Mouse (Mus musculus) cerebellum, postnatal 4 days (tissue): ENCODE results near the gene Ms4a8a.
"Not testable (repeated sequence)": the region's sequence is repeated elsewhere in the genome, so short reads cannot be mapped to it uniquely, and the experiment has no call there.

Experiments used
- DNase-seq, 2 experiments: peaks; one replicate each; pipeline ENCODE4 v3.0.0; 2022; ENCODE audit warnings: low spot score in 2 of 2, mixed read lengths in 1 of 2

Ms4a8a gene

DNA sequence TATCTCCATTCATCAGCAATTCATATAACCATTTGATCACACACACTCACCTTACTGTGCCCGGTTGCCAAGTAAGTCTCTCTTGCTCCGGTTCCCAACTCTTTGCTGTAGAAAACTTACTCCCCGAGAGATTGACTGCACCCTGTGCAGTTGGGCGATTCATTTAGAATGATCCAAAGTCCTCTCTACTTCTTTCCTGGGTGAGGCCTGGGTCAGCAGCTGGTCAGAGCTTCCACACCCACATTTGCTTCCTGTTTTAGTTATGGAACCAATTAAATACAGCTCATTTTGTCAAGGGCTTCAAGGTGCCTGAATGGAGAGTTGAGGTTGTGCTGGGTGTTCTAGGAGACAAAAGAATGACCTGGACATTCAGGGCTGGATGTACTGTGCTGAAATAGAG lies at the start of gene Ms4a8a:
Gene Ms4a8a (minus strand): TSS at position 169 of the 400 bp plus-strand sequence.
- DNase-seq = no peak

DNA sequence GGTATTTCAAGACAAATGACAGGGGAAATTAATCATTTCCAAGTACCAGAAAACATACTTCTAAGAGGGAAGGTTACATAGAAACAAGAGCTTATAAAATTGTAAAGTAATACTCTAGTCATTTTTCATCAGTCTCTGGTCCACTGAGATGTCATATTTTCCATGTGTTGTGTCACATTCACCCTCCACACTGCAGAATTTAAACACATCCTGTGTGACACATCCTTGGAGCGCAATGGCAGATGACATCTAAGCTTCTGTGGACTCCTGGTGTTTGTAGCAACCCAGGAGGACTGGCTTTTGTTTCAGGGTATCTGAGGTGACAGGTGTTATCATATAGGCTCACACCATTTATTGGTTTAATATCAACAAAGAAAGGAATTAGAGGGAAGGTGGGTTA lies 48.8 kb upstream of the Ms4a8a start:
- DNase-seq = no peak

DNA sequence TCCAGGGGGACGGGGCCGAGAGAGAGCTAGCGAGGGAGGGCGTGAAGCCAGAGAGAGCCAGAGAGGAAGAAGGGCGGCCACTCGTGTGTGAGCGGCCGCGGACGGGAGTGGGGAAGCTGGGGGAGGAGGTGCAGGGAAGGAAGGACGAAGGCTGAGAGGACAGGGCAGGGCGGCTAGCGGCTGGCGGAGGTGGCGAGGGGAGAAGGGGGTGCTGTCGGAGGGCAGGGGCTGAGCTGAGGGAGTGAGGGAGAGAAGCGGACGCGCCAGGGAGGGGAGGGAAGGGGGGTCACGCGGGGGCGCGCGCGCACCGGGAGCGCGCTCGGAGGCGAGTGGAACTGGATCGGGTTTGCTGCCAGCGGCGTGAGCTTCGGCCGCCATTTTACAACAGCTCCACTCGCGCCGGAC lies 40.1 kb upstream of the Ms4a8a start:
- peak in 1 of 2 experiments; percentile 1 for DNase-seq

- no peak for DNase-seq
These were observed 38.4 kb upstream of the Ms4a8a start for GRCm38 (mm10) chr19:11119338-11119737.

DNA sequence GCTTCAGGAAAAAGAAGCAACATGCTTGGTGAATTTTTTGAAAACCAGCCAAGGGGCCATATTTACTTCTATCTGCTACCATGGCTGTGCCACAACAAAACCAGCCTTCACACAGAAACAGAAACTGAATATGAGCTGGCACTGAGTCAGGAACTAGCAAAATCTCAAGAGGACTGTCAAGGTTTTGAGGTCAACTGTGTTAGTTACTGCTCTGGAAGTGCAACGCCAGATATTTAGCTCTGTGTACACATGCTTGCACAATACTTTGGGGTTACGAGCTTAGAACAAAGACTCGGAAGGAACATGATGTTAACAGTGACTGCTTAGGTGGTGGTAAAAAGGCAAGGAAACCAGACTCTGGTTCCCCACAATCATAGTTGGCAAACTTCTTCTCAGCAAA lies 26.8 kb upstream of the Ms4a8a start:
- DNase-seq = no peak

DNA sequence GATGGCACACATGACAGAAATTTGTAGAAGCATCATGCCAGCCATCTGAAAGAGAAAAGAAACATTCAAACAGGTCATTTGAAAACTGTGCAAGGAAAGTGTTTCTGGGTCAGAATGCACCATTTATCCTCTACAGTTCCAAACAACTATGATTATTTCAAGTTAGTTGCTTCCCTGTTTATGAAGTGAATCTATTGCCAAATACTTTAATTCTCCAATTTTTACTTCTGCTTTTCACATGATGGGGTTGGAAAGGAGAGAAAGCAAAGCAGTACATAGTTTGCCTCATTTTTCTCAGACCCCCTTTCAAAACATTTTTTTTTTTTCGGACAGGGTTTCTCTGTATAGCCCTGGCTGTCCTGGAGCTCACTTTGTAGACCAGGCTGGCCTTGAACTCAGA lies 21.0 kb upstream of the Ms4a8a start:
- DNase-seq = no peak

DNA sequence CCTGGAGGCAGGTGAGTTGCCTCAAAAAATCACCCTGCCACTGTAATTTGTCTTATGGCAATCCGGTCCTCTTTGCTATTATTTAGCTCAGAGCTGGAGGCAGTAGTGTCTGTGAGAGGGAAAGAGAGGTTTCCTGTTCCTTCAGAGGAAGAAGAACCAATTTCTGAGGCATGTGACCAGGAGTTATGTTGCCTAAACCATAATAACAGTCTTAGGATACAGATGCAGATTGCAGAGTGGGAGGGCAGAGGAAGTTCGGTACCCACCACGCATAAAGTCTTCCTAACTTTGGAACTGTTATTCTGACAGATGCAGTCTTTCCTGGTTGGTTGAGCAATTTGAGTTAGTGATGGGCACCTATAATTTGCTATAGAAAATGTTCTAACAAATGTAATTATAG lies 17.5 kb upstream of the Ms4a8a start:
- no peak for DNase-seq

GRCm38 (mm10) chr19:11092131-11092530 lies 11.2 kb upstream of the Ms4a8a start:
- DNase-seq = not testable (repeated sequence)

- no peak for DNase-seq
These were observed 10.5 kb downstream of the Ms4a8a start for GRCm38 (mm10) chr19:11070364-11070763.

- DNase-seq = no peak
These were observed 15.6 kb downstream of the Ms4a8a start for GRCm38 (mm10) chr19:11065202-11065875.

DNA sequence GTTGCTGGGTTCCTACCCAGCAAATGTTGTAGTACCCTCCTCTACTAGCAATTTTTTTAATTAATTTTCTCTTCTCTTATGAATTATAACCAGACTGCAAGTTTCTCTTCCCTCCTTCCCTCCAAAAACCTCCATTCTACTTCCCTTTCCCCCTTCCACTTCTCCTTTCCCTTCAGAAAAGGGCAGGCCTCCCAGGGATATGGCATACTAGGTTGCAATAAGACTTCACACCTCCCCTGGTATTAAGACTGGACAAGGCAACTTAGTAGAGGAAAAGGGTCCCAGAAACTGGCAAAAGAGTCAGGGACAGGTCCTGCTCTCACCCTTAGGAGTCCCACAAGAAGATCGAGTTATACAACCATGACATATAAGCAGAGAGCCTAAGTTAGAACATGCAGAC lies 20.0 kb downstream of the Ms4a8a start:
- DNase-seq = no peak

DNA sequence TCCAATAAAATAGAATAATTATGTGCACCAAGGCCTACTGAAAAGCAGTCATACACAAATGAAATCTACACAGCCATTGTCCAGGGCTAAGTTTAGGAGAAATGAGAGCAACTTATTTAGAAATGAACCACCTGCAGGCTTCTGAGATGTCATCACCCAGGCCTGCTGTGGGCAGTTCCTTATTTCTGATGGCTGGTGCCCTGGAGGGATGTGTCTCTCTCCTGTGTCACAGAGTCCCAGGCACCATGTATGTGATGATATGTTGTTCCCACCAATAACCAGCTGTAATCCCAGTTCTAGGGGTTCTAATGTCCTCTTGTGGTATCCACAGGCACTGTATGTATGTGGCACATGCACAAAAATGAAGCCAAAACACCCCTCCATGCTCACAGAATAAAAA lies 20.9 kb downstream of the Ms4a8a start:
- DNase-seq = no peak

DNA sequence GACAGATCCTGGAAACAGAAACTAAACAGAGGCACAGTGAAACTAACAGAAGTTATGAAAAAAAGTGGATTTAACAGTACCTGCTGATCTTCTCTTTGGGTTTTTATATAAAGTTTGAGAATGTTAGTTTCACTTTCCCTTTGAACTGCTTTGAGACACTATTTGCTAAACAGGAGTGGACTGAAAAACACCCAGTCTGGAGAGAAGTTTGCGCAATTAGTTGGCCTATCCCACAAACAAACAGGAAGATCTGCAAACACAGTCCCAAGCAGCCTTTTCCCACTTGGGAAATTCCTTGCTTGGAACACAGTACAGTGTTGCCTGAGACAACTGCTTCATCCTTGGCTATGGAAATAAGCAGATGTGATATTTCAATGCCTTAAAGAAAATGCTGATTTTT lies 25.2 kb downstream of the Ms4a8a start:
- not testable (repeated sequence) for DNase-seq

GRCm38 (mm10) chr19:11053277-11053676 lies 27.6 kb downstream of the Ms4a8a start:
- DNase-seq = no peak

DNA sequence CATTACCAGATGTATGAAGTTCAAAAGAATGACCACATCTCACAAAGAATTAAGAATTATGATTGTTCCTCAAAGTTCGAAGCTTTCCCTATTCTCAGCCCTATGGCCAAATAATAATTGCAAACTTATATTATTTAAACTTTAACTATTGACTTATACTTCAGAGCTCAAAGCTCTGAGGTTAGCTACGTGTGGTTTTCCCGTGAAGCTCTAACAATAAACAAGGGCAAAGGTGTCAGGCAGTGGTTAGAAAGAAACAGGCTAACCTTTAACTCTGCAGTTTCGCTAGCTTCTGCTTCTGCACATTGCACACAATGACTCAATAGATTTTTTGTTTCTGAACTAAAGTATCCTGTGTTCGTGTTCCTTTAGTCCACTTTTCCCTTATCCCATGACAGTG lies 28.0 kb downstream of the Ms4a8a start:
- no peak for DNase-seq

- DNase-seq = no peak
These were observed 30.6 kb downstream of the Ms4a8a start for GRCm38 (mm10) chr19:11050286-11050685.

- no peak for DNase-seq
These were observed 31.5 kb downstream of the Ms4a8a start for GRCm38 (mm10) chr19:11049426-11049825.

GRCm38 (mm10) chr19:11048503-11048902 lies 32.4 kb downstream of the Ms4a8a start:
- no peak for DNase-seq

DNA sequence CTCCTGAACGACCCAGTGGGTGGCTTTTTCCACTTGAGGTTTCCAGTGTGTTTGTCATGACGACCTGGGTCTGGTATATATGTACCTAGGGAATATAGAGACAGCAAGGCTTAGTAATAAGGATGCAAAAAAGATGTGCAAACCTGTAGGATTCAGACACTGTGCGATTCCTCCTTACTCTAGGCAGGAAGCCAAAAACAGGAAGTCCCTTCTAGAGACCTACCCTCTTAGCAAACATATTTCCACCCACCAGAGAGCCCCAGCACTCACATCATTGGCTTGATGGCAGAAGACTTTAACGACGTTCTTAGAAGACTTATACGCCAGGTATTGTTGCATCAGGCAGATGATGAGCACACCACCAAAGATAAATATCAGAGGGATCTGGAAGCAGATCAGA lies 32.9 kb downstream of the Ms4a8a start:
- DNase-seq = no peak

DNA sequence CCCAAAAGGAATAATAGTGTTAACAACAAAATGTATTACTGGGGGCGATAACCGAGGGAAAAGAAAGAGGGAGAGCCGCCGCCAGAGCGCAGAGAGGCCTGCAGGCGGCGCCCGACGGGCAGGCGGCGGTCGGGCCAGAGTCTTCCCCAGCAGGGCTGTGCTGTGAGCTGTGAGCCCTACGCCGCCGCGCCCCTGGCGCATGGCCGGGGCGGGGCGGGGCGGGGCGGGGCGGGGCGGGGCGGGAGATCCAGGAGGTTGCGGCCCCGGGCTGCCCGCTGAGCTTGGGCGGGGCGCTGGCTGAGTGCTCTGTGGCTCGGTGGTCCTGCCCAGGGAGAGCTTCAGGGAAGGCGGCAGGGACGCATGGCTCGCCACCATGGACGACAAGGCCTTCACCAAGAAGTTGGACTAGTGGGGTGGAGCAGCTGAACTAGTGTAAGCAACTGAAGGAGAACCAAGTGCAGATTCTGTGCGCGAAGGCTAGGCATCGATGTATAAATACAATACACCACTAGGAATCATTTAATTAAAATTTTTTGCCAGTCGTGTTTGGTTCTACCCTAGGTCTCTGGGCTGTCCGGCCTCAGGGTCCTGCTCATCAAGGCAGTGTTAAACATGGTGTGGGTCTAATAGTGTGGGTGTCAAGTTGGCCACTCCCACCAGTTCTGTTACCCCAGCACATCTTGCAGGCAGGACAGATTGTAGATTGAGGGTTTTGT lies 35.7 kb downstream of the Ms4a8a start:
- peak; percentile 34 to 54 for DNase-seq

GRCm38 (mm10) chr19:11044671-11044995 lies 36.3 kb downstream of the Ms4a8a start:
- DNase-seq = no peak

DNA sequence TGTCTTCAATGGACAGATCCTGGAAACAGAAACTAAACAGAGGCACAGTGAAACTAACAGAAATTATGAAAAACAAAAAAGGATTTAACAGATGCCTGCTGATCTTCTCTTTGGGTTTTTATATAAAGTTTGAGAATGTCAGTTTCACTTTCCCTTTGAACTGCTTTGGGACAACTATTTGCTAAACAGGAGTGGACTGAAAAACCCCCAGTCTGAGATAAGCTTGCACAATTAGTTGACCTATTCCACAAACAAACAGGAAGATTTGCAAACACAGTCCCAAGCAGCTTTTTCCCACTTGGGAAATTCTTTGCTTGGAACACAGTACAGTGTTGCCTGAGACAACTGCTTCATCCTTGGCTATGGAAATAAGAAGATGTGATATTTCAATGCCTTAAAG lies 43.3 kb downstream of the Ms4a8a start:
- DNase-seq = no peak

GRCm38 (mm10) chr19:11022382-11022781 lies 58.5 kb downstream of the Ms4a8a start:
- no peak for DNase-seq

GRCm38 (mm10) chr19:11017891-11018290 lies 63.0 kb downstream of the Ms4a8a start, which contains the start of gene Ms4a18:
Ms4a18 (minus strand) TSS chr19:11018031.
- no peak for DNase-seq
